Mouse (Mus musculus): ENCODE results near the gene Cpne6. TPM values are rescaled to one million over a fixed set of nuclear protein-coding genes. Genes with fewer than 3 reads are reported as not detected.

Gene Cpne6
- polyA plus RNA-seq, 1 experiment, result 195 TPM

GRCm38 (mm10) chr14:55477829-55478228 lies 32.4 kb upstream of the Cpne6 start:
- no peak overlapping the region for H3K27ac ChIP-seq (ENCODE audit: insufficient read depth, low read length)
- TF ChIP-seq POLR2A (IDR thresholded peaks at IDR 0.05; ENCODE audit: extremely low read depth, insufficient read depth, low read length) (no peak), CTCF (IDR thresholded peaks at IDR 0.05; ENCODE audit: extremely low read depth, insufficient read depth, low read length) (no peak)
- no peaks in the 10 kb centered on the region for H3K4me1 ChIP-seq (ENCODE audit: control insufficient read depth, insufficient read depth, low read length)
- no peak overlapping the region for H3K4me3 ChIP-seq (ENCODE audit: insufficient read depth, low read length)

- Histone ChIP-seq H3K4me1 (ENCODE audit: control insufficient read depth, insufficient read depth, low read length) (no peaks in the 10 kb centered on the region), H3K4me3 (ENCODE audit: insufficient read depth, low read length) (peak within 1 kb of the TSS; percentile 84), H3K27ac (ENCODE audit: insufficient read depth, low read length) (peak within 1 kb of the TSS; percentile 43)
- 0 out of 2 replicates have a peak, but pooled peaks have one; percentile 12 for TF ChIP-seq POLR2A (IDR thresholded peaks at IDR 0.05; ENCODE audit: extremely low read depth, insufficient read depth, low read length)
- peak; percentile 60 for TF ChIP-seq CTCF (IDR thresholded peaks at IDR 0.05; ENCODE audit: extremely low read depth, insufficient read depth, low read length)
Measured at GRCm38 (mm10) chr14:55478651-55479599, 31.3 kb upstream of the Cpne6 start, which contains the start of gene Dhrs4. TSS of gene Dhrs4 (plus strand) at chr14:55478758.

DNA sequence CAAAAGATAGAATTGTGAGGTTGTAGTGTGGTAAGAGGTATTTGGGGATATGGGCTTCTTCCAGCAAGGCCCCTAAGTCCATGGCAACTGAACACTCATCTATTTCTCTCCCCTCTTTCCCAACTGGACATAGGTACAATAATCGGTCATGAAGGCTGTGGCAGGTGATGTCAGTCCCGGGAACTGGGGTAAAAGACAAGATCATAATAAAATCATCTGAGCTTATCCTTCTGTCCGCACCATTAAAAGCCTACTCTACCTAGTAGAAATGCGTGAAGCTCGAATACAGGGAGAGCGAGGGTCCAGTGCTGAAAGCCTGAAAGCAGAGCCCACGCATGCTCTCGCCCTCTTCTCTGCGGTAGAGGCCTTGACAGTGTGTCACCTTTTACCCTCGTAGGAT lies 30.6 kb upstream of the Cpne6 start:
- TF ChIP-seq POLR2A (IDR thresholded peaks at IDR 0.05; ENCODE audit: extremely low read depth, insufficient read depth, low read length) (no peak), CTCF (IDR thresholded peaks at IDR 0.05; ENCODE audit: extremely low read depth, insufficient read depth, low read length) (no peak)
- Histone ChIP-seq H3K27ac (ENCODE audit: insufficient read depth, low read length) (no peak overlapping the region), H3K4me1 (ENCODE audit: control insufficient read depth, insufficient read depth, low read length) (no peaks in the 10 kb centered on the region), H3K4me3 (ENCODE audit: insufficient read depth, low read length) (no peak overlapping the region)

DNA sequence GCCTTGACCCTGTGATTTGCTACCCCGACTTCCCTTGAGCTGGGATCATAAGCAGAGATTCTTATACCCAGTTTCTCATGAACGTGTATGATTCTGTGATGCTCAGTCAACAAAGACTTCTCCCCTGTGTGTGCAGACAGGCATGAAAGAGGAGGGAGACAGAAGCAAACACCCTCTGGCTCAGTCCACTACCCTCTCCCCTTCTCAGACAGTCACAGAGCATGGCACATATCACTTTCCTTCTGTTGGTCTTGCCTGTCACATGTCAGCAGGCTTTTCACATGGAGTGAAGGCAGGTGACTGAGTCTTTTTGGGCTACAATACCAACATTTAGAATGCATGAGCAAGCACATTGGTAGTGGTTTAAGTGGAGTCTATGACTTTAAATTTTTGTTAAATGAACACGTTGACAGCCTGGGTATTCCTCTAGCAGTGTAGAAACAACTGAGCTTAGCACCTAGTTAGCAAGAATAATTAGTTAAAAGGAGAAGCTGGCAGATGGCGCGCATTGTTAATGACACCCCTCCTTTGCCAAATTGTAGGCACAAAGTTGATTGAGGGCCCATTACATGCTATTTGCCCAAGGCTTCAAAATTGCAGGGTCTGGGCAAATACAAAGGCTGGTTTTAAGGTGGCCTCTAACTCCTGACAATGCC lies 25.7 kb upstream of the Cpne6 start:
- H3K27ac ChIP-seq (ENCODE audit: insufficient read depth, low read length), result no peak overlapping the region
- H3K4me3 ChIP-seq (ENCODE audit: insufficient read depth, low read length), result no peak overlapping the region
- TF ChIP-seq CTCF (IDR thresholded peaks at IDR 0.05; ENCODE audit: extremely low read depth, insufficient read depth, low read length) (no peak), POLR2A (IDR thresholded peaks at IDR 0.05; ENCODE audit: extremely low read depth, insufficient read depth, low read length) (no peak)
- H3K4me1 ChIP-seq (ENCODE audit: control insufficient read depth, insufficient read depth, low read length), result no peaks in the 10 kb centered on the region

DNA sequence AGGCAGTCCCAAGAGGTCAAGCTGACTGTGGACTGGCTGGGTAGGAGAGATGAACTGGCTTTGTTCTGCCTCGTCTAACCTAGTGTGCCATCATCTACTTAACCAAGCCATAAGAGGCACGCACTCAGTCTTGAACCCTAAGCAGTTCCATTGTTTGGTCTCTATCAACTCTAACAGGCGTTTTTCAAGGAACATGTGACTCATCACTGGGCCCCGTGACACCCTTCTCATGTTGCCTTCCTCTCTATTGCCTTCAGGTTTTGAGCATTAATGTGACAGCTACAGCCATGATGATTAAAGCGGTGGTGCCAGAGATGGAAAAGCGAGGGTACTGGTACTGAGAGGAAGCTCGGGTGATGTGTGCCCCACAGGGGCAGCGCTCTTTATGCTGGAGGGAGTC lies 23.4 kb upstream of the Cpne6 start:
- no peak overlapping the region for H3K4me3 ChIP-seq (ENCODE audit: insufficient read depth, low read length)

DNA sequence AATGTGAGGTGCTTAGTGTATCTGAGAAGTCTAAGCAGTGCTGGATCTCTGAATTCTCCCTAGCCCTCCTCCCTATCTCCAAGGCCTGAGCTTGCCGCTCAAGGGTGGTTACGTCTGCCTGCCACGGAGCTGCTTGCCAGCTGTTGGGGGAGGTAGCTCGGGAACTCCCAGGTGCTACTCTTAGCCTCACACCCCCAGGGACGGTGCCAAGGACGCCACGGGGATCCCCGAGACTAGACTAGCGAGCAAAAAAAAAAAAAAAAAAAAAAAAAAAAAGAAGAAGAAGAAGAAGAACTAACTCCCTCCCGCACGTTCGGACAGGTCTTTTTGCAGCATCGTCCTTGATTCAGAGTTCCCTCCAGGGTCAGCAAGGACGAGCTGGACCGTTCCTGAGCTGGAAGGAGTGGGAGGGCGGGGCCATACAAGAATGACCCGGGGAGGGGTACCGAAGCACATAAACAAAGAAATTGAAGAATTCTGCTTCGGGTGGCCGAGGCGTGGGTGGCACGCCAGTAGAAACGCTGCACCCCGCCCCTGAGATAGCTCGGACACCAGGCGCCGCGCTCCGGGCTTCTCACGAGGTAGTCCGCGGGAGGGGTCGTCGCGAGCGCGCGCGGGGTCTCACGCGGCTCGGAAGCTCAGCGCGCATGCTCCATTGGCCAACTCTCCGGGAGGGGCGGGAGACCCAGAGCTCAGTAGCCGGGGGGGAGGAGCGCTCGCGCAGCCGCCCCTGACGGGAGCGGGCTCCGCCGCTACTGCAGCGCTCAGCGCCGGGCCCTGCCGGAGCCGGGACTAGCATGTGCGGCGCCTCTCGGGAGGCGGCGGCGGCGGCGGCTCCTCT lies 19.7 kb upstream of the Cpne6 start, which contains the start of gene Carmil3:
TSS of gene Carmil3 (plus strand) at position 291 of the 841 bp plus-strand sequence.
- H3K4me1 ChIP-seq (ENCODE audit: control insufficient read depth, insufficient read depth, low read length), result no peaks in the 10 kb centered on the region; the same call in 1 of the 2 replicates
- peak within 1 kb of the TSS; percentile 69 for H3K4me3 ChIP-seq (ENCODE audit: insufficient read depth, low read length)
- H3K27ac ChIP-seq (ENCODE audit: insufficient read depth, low read length), result peak within 1 kb of the TSS; percentile 31
- TF ChIP-seq CTCF (IDR thresholded peaks at IDR 0.05; ENCODE audit: extremely low read depth, insufficient read depth, low read length) (no peak), POLR2A (IDR thresholded peaks at IDR 0.05; ENCODE audit: extremely low read depth, insufficient read depth, low read length) (0 out of 2 replicates have a peak, but pooled peaks have one; percentile 11)

More for the DNA sequence above, 23.4 kb upstream of the Cpne6 start:
- TF ChIP-seq CTCF (IDR thresholded peaks at IDR 0.05; ENCODE audit: extremely low read depth, insufficient read depth, low read length), result no peak
- no peak for TF ChIP-seq POLR2A (IDR thresholded peaks at IDR 0.05; ENCODE audit: extremely low read depth, insufficient read depth, low read length)
- no peaks in the 10 kb centered on the region for H3K4me1 ChIP-seq (ENCODE audit: control insufficient read depth, insufficient read depth, low read length)
- no peak overlapping the region for H3K27ac ChIP-seq (ENCODE audit: insufficient read depth, low read length)

- peak; percentile 47; the same call in 1 of the 2 replicates for TF ChIP-seq POLR2A (IDR thresholded peaks at IDR 0.05; ENCODE audit: extremely low read depth, insufficient read depth, low read length)
- no peak for TF ChIP-seq CTCF (IDR thresholded peaks at IDR 0.05; ENCODE audit: extremely low read depth, insufficient read depth, low read length)
- Histone ChIP-seq H3K4me1 (ENCODE audit: control insufficient read depth, insufficient read depth, low read length) (no peaks in the 10 kb centered on the region; the same call in 1 of the 2 replicates), H3K27ac (ENCODE audit: insufficient read depth, low read length) (peak overlapping the region; percentile 31), H3K4me3 (ENCODE audit: insufficient read depth, low read length) (peak overlapping the region; percentile 69)
Measured at GRCm38 (mm10) chr14:55491291-55491833, 18.9 kb upstream of the Cpne6 start.

DNA sequence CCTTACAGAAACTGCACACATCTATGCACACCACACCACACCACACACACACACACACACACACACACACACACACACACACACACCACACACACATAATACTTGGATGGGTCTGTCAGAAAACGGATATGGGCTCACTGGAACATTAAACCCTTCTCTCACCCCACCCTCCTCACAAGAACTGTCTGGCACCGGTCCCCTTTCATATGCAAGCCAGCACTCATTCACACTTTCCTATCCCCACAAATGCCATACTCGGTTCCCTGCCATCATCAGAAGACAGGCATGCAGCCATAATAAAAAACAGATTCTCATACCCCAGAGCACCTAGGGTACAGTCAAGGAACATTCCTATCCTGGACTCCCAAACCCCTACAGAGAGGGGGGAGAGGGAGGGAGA lies 18.1 kb upstream of the Cpne6 start:
- TF ChIP-seq CTCF (IDR thresholded peaks at IDR 0.05; ENCODE audit: extremely low read depth, insufficient read depth, low read length), result no peak
- no peak for TF ChIP-seq POLR2A (IDR thresholded peaks at IDR 0.05; ENCODE audit: extremely low read depth, insufficient read depth, low read length)
- Histone ChIP-seq H3K4me3 (ENCODE audit: insufficient read depth, low read length) (peak overlapping the region; percentile 69; the same call in 1 of the 2 replicates), H3K27ac (ENCODE audit: insufficient read depth, low read length) (no peak overlapping the region), H3K4me1 (ENCODE audit: control insufficient read depth, insufficient read depth, low read length) (no peaks in the 10 kb centered on the region; the same call in 1 of the 2 replicates)
